Mouse (Mus musculus): Measurements from ENCODE around the gene Gm20388. TPM values are rescaled to one million over a fixed set of nuclear protein-coding genes. Genes with fewer than 3 reads are reported as not detected.

Gene Gm20388
- total and polyA plus RNA-seq, 2 experiments from 2014 or later = 51.3 TPM; not detected in 1

- Histone ChIP-seq H3K4me3 (ENCODE audit: low read depth, low read length) (peak within 1 kb of the TSS; percentile 45), H3K27ac (ENCODE audit: low read depth, low read length) (peak within 1 kb of the TSS; percentile 31; the same call in 1 of the 2 replicates), H3K27me3 (ENCODE audit: insufficient read depth, low read length) (no peaks in the 10 kb centered on the region), H3K36me3 (ENCODE audit: insufficient read depth) (no peaks in the 10 kb centered on the region), H3K9ac (peak within 1 kb of the TSS; percentile 51), H3K4me1 (ENCODE audit: insufficient read depth) (peaks cover 11% of the 10 kb centered on the region; the same call in 1 of the 2 replicates), H3K4me2 (ENCODE audit: low read depth) (peak within 1 kb of the TSS; percentile 94), H3K9me3 (ENCODE audit: low read length) (no peaks in the 10 kb centered on the region)
- TF ChIP-seq CTCF (IDR thresholded peaks at IDR 0.05; ENCODE audit: low read depth) = peak; percentile 26; the same call in 1 of the 2 replicates
- DNase-seq (peak; percentile 99), ATAC-seq (peak; percentile 99)
- under 1% methylated on average over 67 of the region's 67 CpGs for WGBS
Observed at GRCm38 (mm10) chr8:120588908-120589771, 678.5 kb downstream of the Gm20388 start, which contains the start of gene Gins2. Gene Gins2 (minus strand): TSS chr8:120589304.

GRCm38 (mm10) chr8:120589921-120590320 is 679.3 kb downstream of the Gm20388 start:
- no peak for TF ChIP-seq CTCF (IDR thresholded peaks at IDR 0.05; ENCODE audit: low read depth)
- Histone ChIP-seq H3K27ac (ENCODE audit: low read depth, low read length) (no peak overlapping the region), H3K9me3 (ENCODE audit: low read length) (no peaks in the 10 kb centered on the region), H3K27me3 (ENCODE audit: insufficient read depth, low read length) (no peaks in the 10 kb centered on the region), H3K9ac (no peak overlapping the region), H3K36me3 (ENCODE audit: insufficient read depth) (no peaks in the 10 kb centered on the region), H3K4me3 (ENCODE audit: low read depth, low read length) (peak overlapping the region; percentile 45), H3K4me1 (ENCODE audit: insufficient read depth) (peaks cover 11% of the 10 kb centered on the region; the same call in 1 of the 2 replicates), H3K4me2 (ENCODE audit: low read depth) (peak overlapping the region; percentile 94)
- ATAC-seq = no peak
- WGBS = 60% methylated on average over 2 of the region's 2 CpGs
- DNase-seq = no peak

DNA sequence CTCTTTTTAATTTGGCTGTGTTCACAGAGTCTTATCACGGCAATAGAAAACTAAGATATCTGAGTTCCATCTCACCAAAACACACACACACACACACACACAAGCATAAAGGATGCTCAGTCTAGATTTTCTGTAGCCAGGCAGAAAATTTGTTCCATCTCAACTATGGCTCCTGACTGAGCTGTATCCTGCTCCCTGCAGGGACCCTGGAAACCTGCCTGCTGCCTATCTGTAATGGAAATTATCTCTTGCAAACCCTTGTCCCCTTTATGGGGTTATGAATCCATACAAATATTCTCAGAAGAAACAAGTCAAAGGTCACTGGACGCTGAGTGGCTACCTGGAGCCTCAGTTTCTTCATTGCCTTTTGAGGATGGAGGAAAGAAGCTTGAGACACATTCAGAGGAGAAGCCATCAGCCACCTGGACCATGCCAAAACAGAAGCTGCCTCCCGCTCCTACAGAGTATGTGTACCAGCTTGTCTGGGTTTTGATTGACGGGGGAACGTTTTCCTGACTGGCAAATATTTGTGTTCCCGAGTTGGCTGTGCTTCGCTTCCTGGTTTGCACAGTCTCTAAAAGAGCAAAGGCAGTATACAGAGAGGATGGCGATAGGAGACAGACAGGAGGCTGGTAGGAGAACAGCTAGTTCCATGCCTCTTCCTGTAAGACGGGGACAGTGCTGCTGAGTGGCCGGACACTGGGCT is 681.1 kb downstream of the Gm20388 start:
- Histone ChIP-seq H3K4me2 (ENCODE audit: low read depth) (no peak overlapping the region), H3K27me3 (ENCODE audit: insufficient read depth, low read length) (no peaks in the 10 kb centered on the region), H3K4me3 (ENCODE audit: low read depth, low read length) (no peak overlapping the region), H3K9ac (no peak overlapping the region; the same call in 1 of the 2 replicates), H3K4me1 (ENCODE audit: insufficient read depth) (peaks cover 11% of the 10 kb centered on the region; the same call in 1 of the 2 replicates), H3K27ac (ENCODE audit: low read depth, low read length) (peak overlapping the region; percentile 54; the same call in 1 of the 2 replicates), H3K36me3 (ENCODE audit: insufficient read depth) (no peaks in the 10 kb centered on the region), H3K9me3 (ENCODE audit: low read length) (no peaks in the 10 kb centered on the region)
- 49% methylated on average over 10 of the region's 10 CpGs for WGBS
- TF ChIP-seq CTCF (IDR thresholded peaks at IDR 0.05; ENCODE audit: low read depth) = no peak
- ATAC-seq = no peak
- DNase-seq = peak; percentile 74

- ATAC-seq = no peak
- peaks cover 11% of the 10 kb centered on the region for H3K4me1 ChIP-seq (ENCODE audit: insufficient read depth)
Observed at GRCm38 (mm10) chr8:120594571-120594970, 683.9 kb downstream of the Gm20388 start.

GRCm38 (mm10) chr8:120595963-120596362 is 685.3 kb downstream of the Gm20388 start:
- no peak overlapping the region for H3K4me2 ChIP-seq (ENCODE audit: low read depth)
- H3K4me1 ChIP-seq (ENCODE audit: insufficient read depth) = peaks cover 11% of the 10 kb centered on the region
- WGBS = 9% methylated on average over 5 of the region's 5 CpGs
- DNase-seq = peak; percentile 73
- no peak for ATAC-seq
- H3K36me3 ChIP-seq (ENCODE audit: insufficient read depth) = no peaks in the 10 kb centered on the region
- no peak overlapping the region for H3K27ac ChIP-seq (ENCODE audit: low read depth, low read length)
- H3K9me3 ChIP-seq (ENCODE audit: low read length) = no peaks in the 10 kb centered on the region
- no peak overlapping the region for H3K4me3 ChIP-seq (ENCODE audit: low read depth, low read length)
- no peak overlapping the region for H3K9ac ChIP-seq
- peak; percentile 89 for TF ChIP-seq CTCF (IDR thresholded peaks at IDR 0.05; ENCODE audit: low read depth)
- no peaks in the 10 kb centered on the region for H3K27me3 ChIP-seq (ENCODE audit: insufficient read depth, low read length)

More at GRCm38 (mm10) chr8:120594571-120594970, 683.9 kb downstream of the Gm20388 start:
- Histone ChIP-seq H3K9me3 (ENCODE audit: low read length) (no peaks in the 10 kb centered on the region), H3K36me3 (ENCODE audit: insufficient read depth) (no peaks in the 10 kb centered on the region), H3K27ac (ENCODE audit: low read depth, low read length) (no peak overlapping the region), H3K4me2 (ENCODE audit: low read depth) (no peak overlapping the region), H3K27me3 (ENCODE audit: insufficient read depth, low read length) (no peaks in the 10 kb centered on the region), H3K4me3 (ENCODE audit: low read depth, low read length) (no peak overlapping the region), H3K9ac (no peak overlapping the region)
- peak; percentile 53 for TF ChIP-seq CTCF (IDR thresholded peaks at IDR 0.05; ENCODE audit: low read depth)
- 90% methylated on average over 5 of the region's 5 CpGs for WGBS
- DNase-seq = no peak

DNA sequence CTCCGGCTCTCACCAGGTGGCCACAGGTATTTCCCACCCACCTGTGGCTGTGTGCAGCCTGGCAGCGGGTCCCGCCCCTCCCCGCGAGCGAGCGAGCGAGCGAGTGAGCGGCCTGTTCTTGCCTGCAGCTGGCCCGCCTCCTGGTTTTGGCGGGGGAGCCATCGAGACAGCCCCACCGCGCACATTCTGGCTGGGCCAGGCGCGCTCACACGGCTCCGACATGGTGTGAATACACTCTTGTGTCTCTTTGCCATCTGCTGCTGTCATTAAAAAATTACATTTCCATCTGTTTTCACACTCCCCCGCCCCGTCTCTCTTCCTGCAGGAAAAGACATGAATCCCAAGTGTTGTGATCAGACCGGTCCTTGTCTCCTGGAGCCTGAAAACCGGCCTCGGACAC is 687.9 kb downstream of the Gm20388 start:
- no peaks in the 10 kb centered on the region for H3K9me3 ChIP-seq (ENCODE audit: low read length)
- WGBS = 26% methylated on average over 24 of the region's 24 CpGs
- H3K27ac ChIP-seq (ENCODE audit: low read depth, low read length) = peak overlapping the region; percentile 62
- H3K27me3 ChIP-seq (ENCODE audit: insufficient read depth, low read length) = no peaks in the 10 kb centered on the region
- ATAC-seq (peak; percentile 92), DNase-seq (peak; percentile 92)
- peaks cover 5% of the 10 kb centered on the region; the same call in 1 of the 2 replicates for H3K4me1 ChIP-seq (ENCODE audit: insufficient read depth)
- H3K9ac ChIP-seq = no peak overlapping the region
- no peak overlapping the region for H3K4me3 ChIP-seq (ENCODE audit: low read depth, low read length)
- H3K4me2 ChIP-seq (ENCODE audit: low read depth) = peak overlapping the region; percentile 24
- no peaks in the 10 kb centered on the region for H3K36me3 ChIP-seq (ENCODE audit: insufficient read depth)
- TF ChIP-seq CTCF (IDR thresholded peaks at IDR 0.05; ENCODE audit: low read depth) = no peak

All from forebrain, postnatal 0 days (tissue).